Mouse (Mus musculus): ENCODE data around the gene Vps8. TPM values are rescaled to one million over a fixed set of nuclear protein-coding genes. Genes with fewer than 3 reads are reported as not detected.

The Vps8 gene
- total RNA-seq, 2 experiments from 2014 or later = 24.6 to 30.6 TPM

GRCm38 (mm10) chr16:21607651-21608040, 184.7 kb downstream of the Vps8 start:
- ATAC-seq (replicated peaks; ENCODE audit: poor library complexity, severe bottlenecking) = no peak

- no peak for ATAC-seq (replicated peaks; ENCODE audit: poor library complexity, severe bottlenecking)
Observed at GRCm38 (mm10) chr16:21608176-21608865, 185.4 kb downstream of the Vps8 start.

- ATAC-seq (replicated peaks; ENCODE audit: poor library complexity, severe bottlenecking) = no peak
Observed at GRCm38 (mm10) chr16:21610473-21610872, 187.6 kb downstream of the Vps8 start.

GRCm38 (mm10) chr16:21615802-21616201, 192.9 kb downstream of the Vps8 start:
- ATAC-seq (replicated peaks; ENCODE audit: poor library complexity, severe bottlenecking) = no peak

GRCm38 (mm10) chr16:21620630-21621029, 197.7 kb downstream of the Vps8 start:
- ATAC-seq (replicated peaks; ENCODE audit: poor library complexity, severe bottlenecking) = no peak

GRCm38 (mm10) chr16:21625784-21626634, 203.1 kb downstream of the Vps8 start:
- ATAC-seq (replicated peaks; ENCODE audit: poor library complexity, severe bottlenecking) = no peak

- ATAC-seq (replicated peaks; ENCODE audit: poor library complexity, severe bottlenecking) = no peak
Observed at GRCm38 (mm10) chr16:21627248-21627647, 204.3 kb downstream of the Vps8 start.

- ATAC-seq (replicated peaks; ENCODE audit: poor library complexity, severe bottlenecking) = no peak
Observed at GRCm38 (mm10) chr16:21628061-21628591, 205.2 kb downstream of the Vps8 start.

GRCm38 (mm10) chr16:21630614-21631013, 207.7 kb downstream of the Vps8 start:
- peak; percentile 62 for ATAC-seq (replicated peaks; ENCODE audit: poor library complexity, severe bottlenecking)

GRCm38 (mm10) chr16:21631815-21632222, 208.9 kb downstream of the Vps8 start:
- 0 out of 2 replicates have a peak, but pooled peaks have one; percentile 14 for ATAC-seq (replicated peaks; ENCODE audit: poor library complexity, severe bottlenecking)

GRCm38 (mm10) chr16:21634460-21634859, 211.5 kb downstream of the Vps8 start:
- ATAC-seq (replicated peaks; ENCODE audit: poor library complexity, severe bottlenecking) = no peak

GRCm38 (mm10) chr16:21636156-21636853, 213.4 kb downstream of the Vps8 start:
- ATAC-seq (replicated peaks; ENCODE audit: poor library complexity, severe bottlenecking) = no peak

- ATAC-seq (replicated peaks; ENCODE audit: poor library complexity, severe bottlenecking) = no peak
Observed at GRCm38 (mm10) chr16:21637201-21637819, 214.4 kb downstream of the Vps8 start.

GRCm38 (mm10) chr16:21640766-21641499, 218.0 kb downstream of the Vps8 start:
- peak; percentile 31 for ATAC-seq (replicated peaks; ENCODE audit: poor library complexity, severe bottlenecking)

GRCm38 (mm10) chr16:21641944-21642343, 219.0 kb downstream of the Vps8 start:
- ATAC-seq (replicated peaks; ENCODE audit: poor library complexity, severe bottlenecking) = peak; percentile 84

- no peak for ATAC-seq (replicated peaks; ENCODE audit: poor library complexity, severe bottlenecking)
Observed at GRCm38 (mm10) chr16:21642906-21643305, 220.0 kb downstream of the Vps8 start.

- ATAC-seq (replicated peaks; ENCODE audit: poor library complexity, severe bottlenecking) = no peak
Observed at GRCm38 (mm10) chr16:21643621-21644041, 220.7 kb downstream of the Vps8 start.

GRCm38 (mm10) chr16:21644066-21644561, 221.2 kb downstream of the Vps8 start:
- no peak for ATAC-seq (replicated peaks; ENCODE audit: poor library complexity, severe bottlenecking)

GRCm38 (mm10) chr16:21644574-21644973, 221.7 kb downstream of the Vps8 start:
- ATAC-seq (replicated peaks; ENCODE audit: poor library complexity, severe bottlenecking) = no peak
